Comparison of ENCODE assay signal across 18 mouse cellular contexts in genomic region chr4:138021651-138022050, GRCm38 (mm10). TPM values are rescaled to one million over a fixed set of nuclear protein-coding genes. Genes with fewer than 3 reads are reported as not detected.
DNase-seq lines count a peak whose midpoint lies in the region; ATAC-seq lines count a peak whose summit lies in the region.
"Had no signal": no experiment of that assay in that cellular context is flagged by ENCODE, and none has a peak within 500 bp of the region (broad histone marks: within the 10 kb centered on the region; RNA-seq: fewer than 3 reads in every experiment).

No protein-coding gene starts in this region.

- 0 out of 2 replicates have a peak overlapping the region, but pooled peaks have one; percentile 35 for H3K27ac ChIP-seq in forebrain, embryonic 13.5 days
- no peak overlapping the region; the same call in 1 of the 2 replicates for H3K27ac ChIP-seq in forebrain, embryonic 11.5 days (ENCODE audit: low read depth, low read length)
- H3K27ac ChIP-seq in hindbrain, embryonic 13.5 days: peak overlapping the region; percentile 40; the same call in 1 of the 2 replicates
- no peak overlapping the region for H3K27ac ChIP-seq in hindbrain, embryonic 14.5 days
- peak overlapping the region; percentile 2; the same call in 1 of the 2 replicates for H3K27ac ChIP-seq in midbrain, embryonic 16.5 days (ENCODE audit: low read length)
- no peak overlapping the region; the same call in 1 of the 2 replicates for H3K27ac ChIP-seq in midbrain, embryonic 14.5 days (replicated peaks; ENCODE audit: low read depth, low read length)
- H3K27ac ChIP-seq: hindbrain, embryonic 10.5 days; intestine, embryonic 15.5 days had no signal

- no peak overlapping the region for H3K9ac ChIP-seq in forebrain, embryonic 13.5 days
- no peak overlapping the region for H3K9ac ChIP-seq in forebrain, embryonic 11.5 days (ENCODE audit: low read length)
- H3K9ac ChIP-seq in hindbrain, embryonic 13.5 days: no peak overlapping the region
- no peak overlapping the region for H3K9ac ChIP-seq in hindbrain, embryonic 14.5 days
- H3K9ac ChIP-seq in midbrain, embryonic 16.5 days (ENCODE audit: low read depth, low read length): no peak overlapping the region
- no peak overlapping the region for H3K9ac ChIP-seq in midbrain, embryonic 14.5 days (replicated peaks; ENCODE audit: low read length)
- H3K9ac ChIP-seq: embryonic facial prominence, embryonic 13.5 days; heart, embryonic 12.5 days; intestine, embryonic 15.5 days had no signal

- no peak for DNase-seq in forebrain, embryonic 11.5 days (ENCODE audit: low spot score)
- DNase-seq in hindbrain, embryonic 14.5 days (ENCODE audit: low spot score): no peak
- no peak for DNase-seq in midbrain, embryonic 14.5 days
- DNase-seq in thymus, postnatal 14 days: no peak
- DNase-seq: adrenal gland, postnatal 14 days; cerebellum, adult 11-12 months; cerebellum, adult 9-10 months; cerebellum, postnatal 36 days; gastrocnemius, postnatal 25 days had no signal

- no peaks in the 10 kb centered on the region for H3K27me3 ChIP-seq in forebrain, embryonic 13.5 days
- H3K27me3 ChIP-seq in forebrain, embryonic 11.5 days (ENCODE audit: control insufficient read depth, insufficient read depth, low read length): no peaks in the 10 kb centered on the region
- H3K27me3 ChIP-seq in hindbrain, embryonic 13.5 days: no peaks in the 10 kb centered on the region
- no peaks in the 10 kb centered on the region for H3K27me3 ChIP-seq in hindbrain, embryonic 14.5 days (ENCODE audit: control insufficient read depth, insufficient read depth, low read length)
- no peaks in the 10 kb centered on the region for H3K27me3 ChIP-seq in midbrain, embryonic 16.5 days (ENCODE audit: control insufficient read depth, insufficient read depth, low read depth, low read length)
- no peaks in the 10 kb centered on the region for H3K27me3 ChIP-seq in midbrain, embryonic 14.5 days (ENCODE audit: control insufficient read depth, insufficient read depth, low read length)
- H3K27me3 ChIP-seq: embryonic facial prominence, embryonic 13.5 days; heart, embryonic 12.5 days; intestine, embryonic 15.5 days; Patski had no signal

- H3K36me3 ChIP-seq in forebrain, embryonic 13.5 days (ENCODE audit: poor library complexity, severe bottlenecking): peaks cover 42% of the 10 kb centered on the region
- H3K36me3 ChIP-seq in forebrain, embryonic 11.5 days (ENCODE audit: control insufficient read depth, insufficient read depth, low read length): peaks cover 6% of the 10 kb centered on the region
- peaks cover 27% of the 10 kb centered on the region for H3K36me3 ChIP-seq in hindbrain, embryonic 13.5 days
- peaks cover 10% of the 10 kb centered on the region; the same call in 1 of the 2 replicates for H3K36me3 ChIP-seq in hindbrain, embryonic 14.5 days (replicated peaks; ENCODE audit: control insufficient read depth, insufficient read depth)
- H3K36me3 ChIP-seq in midbrain, embryonic 16.5 days (ENCODE audit: control insufficient read depth, insufficient read depth, low read length): no peaks in the 10 kb centered on the region
- peaks cover 25% of the 10 kb centered on the region for H3K36me3 ChIP-seq in midbrain, embryonic 14.5 days (ENCODE audit: control insufficient read depth, insufficient read depth, low read length)

- no peaks in the 10 kb centered on the region for H3K9me3 ChIP-seq in forebrain, embryonic 13.5 days (replicated peaks)
- H3K9me3 ChIP-seq in forebrain, embryonic 11.5 days (ENCODE audit: control insufficient read depth, low read length): no peaks in the 10 kb centered on the region
- H3K9me3 ChIP-seq in hindbrain, embryonic 13.5 days: no peaks in the 10 kb centered on the region
- H3K9me3 ChIP-seq in hindbrain, embryonic 14.5 days (ENCODE audit: control insufficient read depth, low read length): no peaks in the 10 kb centered on the region
- H3K9me3 ChIP-seq in midbrain, embryonic 16.5 days (replicated peaks; ENCODE audit: control insufficient read depth, low read length, poor library complexity, severe bottlenecking): no peaks in the 10 kb centered on the region
- no peaks in the 10 kb centered on the region for H3K9me3 ChIP-seq in midbrain, embryonic 14.5 days (ENCODE audit: control insufficient read depth, low read length)
- H3K9me3 ChIP-seq: embryonic facial prominence, embryonic 13.5 days; heart, embryonic 12.5 days; hindbrain, embryonic 10.5 days; intestine, embryonic 15.5 days had no signal

- no peak for ATAC-seq in forebrain, embryonic 13.5 days
- ATAC-seq in forebrain, embryonic 11.5 days (replicated peaks; ENCODE audit: low FRiP score): no peak
- ATAC-seq in hindbrain, embryonic 13.5 days (ENCODE audit: low FRiP score): no peak
- ATAC-seq in hindbrain, embryonic 14.5 days (ENCODE audit: low FRiP score): no peak
- ATAC-seq in midbrain, embryonic 16.5 days: no peak
- ATAC-seq in midbrain, embryonic 14.5 days (ENCODE audit: low FRiP score, low TSS enrichment): no peak
- ATAC-seq: activated CD4-positive, CD25-positive, alpha-beta regulatory T cell, adult 4 months; intestine, embryonic 15.5 days; Patski had no signal

- 75% methylated on average over 6 of the region's 6 CpGs for WGBS in forebrain, embryonic 13.5 days
- 85% methylated on average over 6 of the region's 6 CpGs for WGBS in forebrain, embryonic 11.5 days
- 79% methylated on average over 6 of the region's 6 CpGs for WGBS in hindbrain, embryonic 13.5 days
- WGBS in hindbrain, embryonic 14.5 days: 68% methylated on average over 6 of the region's 6 CpGs
- WGBS in midbrain, embryonic 16.5 days: 66% methylated on average over 6 of the region's 6 CpGs
- WGBS in midbrain, embryonic 14.5 days: 73% methylated on average over 6 of the region's 6 CpGs

- peaks cover 25% of the 10 kb centered on the region for H3K4me1 ChIP-seq in forebrain, embryonic 13.5 days
- H3K4me1 ChIP-seq in forebrain, embryonic 11.5 days (replicated peaks; ENCODE audit: control insufficient read depth, insufficient read depth, low read length): 0 out of 2 replicates have a peak, but pooled peaks cover 2% of the 10 kb centered on the region
- H3K4me1 ChIP-seq in hindbrain, embryonic 13.5 days (replicated peaks): peaks cover 45% of the 10 kb centered on the region
- peaks cover 27% of the 10 kb centered on the region for H3K4me1 ChIP-seq in hindbrain, embryonic 14.5 days (replicated peaks; ENCODE audit: control insufficient read depth, insufficient read depth, low read length)
- H3K4me1 ChIP-seq in midbrain, embryonic 16.5 days (ENCODE audit: control insufficient read depth, insufficient read depth, low read length): peaks cover 25% of the 10 kb centered on the region
- H3K4me1 ChIP-seq in midbrain, embryonic 14.5 days (ENCODE audit: control insufficient read depth, insufficient read depth, low read length): peaks cover 13% of the 10 kb centered on the region; the same call in 1 of the 2 replicates

- H3K4me3 ChIP-seq in forebrain, embryonic 13.5 days: no peak overlapping the region
- H3K4me3 ChIP-seq in forebrain, embryonic 11.5 days (ENCODE audit: low read depth, low read length): no peak overlapping the region
- H3K4me3 ChIP-seq in hindbrain, embryonic 13.5 days: no peak overlapping the region
- no peak overlapping the region for H3K4me3 ChIP-seq in hindbrain, embryonic 14.5 days (replicated peaks; ENCODE audit: low read length)
- H3K4me3 ChIP-seq in midbrain, embryonic 16.5 days (ENCODE audit: low read depth, low read length): no peak overlapping the region
- no peak overlapping the region for H3K4me3 ChIP-seq in midbrain, embryonic 14.5 days (replicated peaks; ENCODE audit: low read depth, low read length)
- H3K4me3 ChIP-seq: embryonic facial prominence, embryonic 13.5 days; heart, embryonic 12.5 days; hindbrain, embryonic 10.5 days; intestine, embryonic 15.5 days had no signal

- no peak overlapping the region for H3K4me2 ChIP-seq in forebrain, embryonic 13.5 days
- H3K4me2 ChIP-seq in forebrain, embryonic 11.5 days (ENCODE audit: low read depth, low read length, severe bottlenecking): no peak overlapping the region
- no peak overlapping the region for H3K4me2 ChIP-seq in hindbrain, embryonic 13.5 days
- H3K4me2 ChIP-seq in hindbrain, embryonic 14.5 days (replicated peaks): no peak overlapping the region
- no peak overlapping the region for H3K4me2 ChIP-seq in midbrain, embryonic 16.5 days (ENCODE audit: low read length)
- no peak overlapping the region for H3K4me2 ChIP-seq in midbrain, embryonic 14.5 days (ENCODE audit: low read length)
- H3K4me2 ChIP-seq: embryonic facial prominence, embryonic 13.5 days; heart, embryonic 12.5 days; intestine, embryonic 15.5 days had no signal

RNA-seq across cellular contexts. Expression of gene Eif4g3, which starts 28.8 kb away (rescaled TPM):
- polyA plus RNA-seq in forebrain, embryonic 13.5 days (2015; fragmentation: Nextera tagmentation; extraction: Ambion mirVana): 43.9 and 46.2 TPM in 2 replicates
- polyA plus RNA-seq in forebrain, embryonic 11.5 days (2014; fragmentation: Nextera tagmentation; extraction: Ambion mirVana): 57.3 and 57.6 TPM in 2 replicates
- polyA plus RNA-seq in hindbrain, embryonic 13.5 days (2015; fragmentation: Nextera tagmentation; extraction: Ambion mirVana): 48.7 and 53.1 TPM in 2 replicates
- 59.7 and 65.3 TPM in 2 replicates for polyA plus RNA-seq in hindbrain, embryonic 14.5 days (2014; fragmentation: Nextera tagmentation; extraction: Ambion mirVana)
- polyA plus RNA-seq in midbrain, embryonic 16.5 days (2015; fragmentation: Nextera tagmentation; extraction: Ambion mirVana): 48.7 and 54.1 TPM in 2 replicates
- polyA plus RNA-seq in midbrain, embryonic 14.5 days (2014; fragmentation: Nextera tagmentation; extraction: Ambion mirVana): 48.4 and 63.0 TPM in 2 replicates

Comparison
In these comparisons a context has a peak if more than half of its experiments do, and no peak if none do; other contexts are left out.
1. H3K27ac ChIP-seq: peak in forebrain, embryonic 13.5 days (single experiment), hindbrain, embryonic 13.5 days (single experiment) and midbrain, embryonic 16.5 days (single experiment); none in forebrain, embryonic 11.5 days (single experiment), hindbrain, embryonic 14.5 days (single experiment) and midbrain, embryonic 14.5 days (single experiment).